Mouse (Mus musculus): ENCODE measurements around the gene Thap4. TPM values are rescaled to one million over a fixed set of nuclear protein-coding genes. Genes with fewer than 3 reads are reported as not detected.
A peak's percentile ranks its signal among the peaks of the same experiment; 100 is the strongest.

The Thap4 gene
- total and polyA plus RNA-seq, 3 experiments: 35.8 to 52.4 (median 50.2) TPM

GRCm38 (mm10) chr1:93801741-93802238, 47.1 kb upstream of the Thap4 start, which contains the start of gene Dtymk (continued):
- TF ChIP-seq MXI1 (IDR thresholded peaks at IDR 0.05; ENCODE audit: low read depth, low read length): peak; percentile 93
- peak in 1 of 2 experiments; percentile 16; a peak in 1 of 4 replicates for TF ChIP-seq CTCF (conservative IDR thresholded peaks at IDR 0.05 in 1 of 2, IDR thresholded peaks at IDR 0.05 in 1 of 2; ENCODE audit: low read depth in 2 of 2, low read length in 2 of 2)
- peak; percentile 86 for TF ChIP-seq HCFC1 (IDR thresholded peaks at IDR 0.05; ENCODE audit: low read depth, low read length)
- peak; percentile 53; the same call in 1 of the 2 replicates for TF ChIP-seq POLR2AphosphoS2 (IDR thresholded peaks at IDR 0.05; ENCODE audit: low read depth, low read length)
- TF ChIP-seq MAX (IDR thresholded peaks at IDR 0.05; ENCODE audit: low read length): peak; percentile 95
- peak; percentile 63 for TF ChIP-seq JUN (IDR thresholded peaks at IDR 0.05; ENCODE audit: insufficient read depth, low read depth, low read length)
- TF ChIP-seq ELF1 (IDR thresholded peaks at IDR 0.05; ENCODE audit: low read depth, low read length): peak; percentile 95
- TF ChIP-seq ZNF384 (IDR thresholded peaks at IDR 0.05; ENCODE audit: low read depth, low read length): no peak
- TF ChIP-seq NELFE (IDR thresholded peaks at IDR 0.05; ENCODE audit: low read depth, low read length): peak; percentile 86
- peak; percentile 94 for TF ChIP-seq E2F4 (IDR thresholded peaks at IDR 0.05; ENCODE audit: insufficient replicate concordance, low read depth, low read length)
- TF ChIP-seq IRF4 (IDR thresholded peaks at IDR 0.05; ENCODE audit: low read depth, low read length): peak; percentile 78
- TF ChIP-seq POLR2A (IDR thresholded peaks at IDR 0.05; ENCODE audit: low read depth, low read length): peak; percentile 85
- TF ChIP-seq PAX5 (IDR thresholded peaks at IDR 0.05; ENCODE audit: low read length): no peak
- no peak for TF ChIP-seq MAFK (IDR thresholded peaks at IDR 0.05; ENCODE audit: insufficient replicate concordance, low read length)
- no peak for TF ChIP-seq CHD2 (IDR thresholded peaks at IDR 0.05; ENCODE audit: low read length)

DNA sequence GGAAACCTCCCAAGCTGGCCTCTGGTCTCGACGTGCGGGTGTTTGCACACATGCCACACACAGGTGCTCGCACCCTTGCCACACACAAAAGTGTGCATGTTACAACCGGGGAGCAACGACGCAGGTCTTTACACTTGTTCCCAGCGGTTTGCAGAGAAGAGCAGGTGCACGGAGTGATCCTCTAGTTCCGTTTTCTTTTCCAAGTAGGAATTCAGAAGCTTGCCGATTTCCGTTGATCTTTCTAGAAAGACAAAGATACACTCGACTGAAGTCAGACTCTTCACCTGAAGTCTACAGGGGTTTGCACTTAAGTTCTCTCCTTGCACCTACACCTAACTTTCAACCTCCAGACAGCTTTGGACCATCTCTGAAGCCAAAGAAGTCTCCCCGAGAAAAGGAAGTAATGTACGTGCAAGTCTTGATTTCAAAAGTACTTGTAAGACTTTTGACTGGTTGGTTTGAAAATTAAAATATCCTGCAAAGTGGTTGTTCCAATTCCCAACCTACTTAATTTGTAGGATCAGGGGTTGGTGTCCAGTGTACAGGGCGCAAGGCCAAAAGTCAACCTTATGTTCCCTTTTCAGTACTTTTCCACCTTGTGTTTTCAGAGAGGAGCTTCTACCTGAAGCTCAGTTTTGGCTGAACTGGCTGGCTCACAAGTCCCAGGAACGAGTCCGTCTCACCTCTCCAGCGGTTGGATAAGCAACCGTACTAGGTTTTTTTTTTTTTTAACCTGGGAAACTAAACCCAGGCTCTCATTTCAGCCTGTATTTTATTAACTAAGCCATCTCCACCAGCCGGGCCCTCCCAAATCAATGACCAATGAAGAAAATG, 46.2 kb upstream of the Thap4 start:
- Histone ChIP-seq H3K9ac (ENCODE audit: insufficient read depth, low read depth) (peak overlapping the region; percentile 87), H3K4me3 (replicated peaks in 1 of 3; ENCODE audit: low read depth in 2 of 3, low read length in 2 of 3, poor library complexity in 1 of 3) (peak overlapping the region; percentile 80 to 99 (median 84)), H3K4me2 (ENCODE audit: insufficient read depth, low read depth, poor library complexity, severe bottlenecking) (peak overlapping the region; percentile 96), H3K27me3 (replicated peaks) (no peaks in the 10 kb centered on the region), H3K9me3 (replicated peaks; ENCODE audit: low read length) (no peaks in the 10 kb centered on the region), H3K4me1 (ENCODE audit: control insufficient read depth in 1 of 2, insufficient read depth in 2 of 2) (peaks cover 12 to 53% of the 10 kb centered on the region in 2 experiments; a peak in 3 of 4 replicates), H3K36me3 (replicated peaks in 1 of 2; ENCODE audit: control insufficient read depth in 1 of 2, insufficient read depth in 1 of 2, low read length in 1 of 2) (peaks cover 21 to 53% of the 10 kb centered on the region in 2 experiments), H3K79me2 (replicated peaks; ENCODE audit: control insufficient read depth, extremely low read depth, insufficient read depth, poor library complexity, severe bottlenecking) (peaks cover 34% of the 10 kb centered on the region), H3K27ac (ENCODE audit: insufficient read depth, low read depth) (no peak overlapping the region)
- TF ChIP-seq RCOR1 (conservative IDR thresholded peaks at IDR 0.05; ENCODE audit: low read depth, low read length) (no peak), JUND (conservative IDR thresholded peaks at IDR 0.05; ENCODE audit: low read depth, low read length) (no peak), CHD1 (IDR thresholded peaks at IDR 0.05; ENCODE audit: low read depth, low read length) (no peak), RAD21 (IDR thresholded peaks at IDR 0.05; ENCODE audit: low read depth, low read length) (no peak), E2F4 (IDR thresholded peaks at IDR 0.05; ENCODE audit: insufficient replicate concordance, low read depth, low read length) (no peak), SMC3 (IDR thresholded peaks at IDR 0.05; ENCODE audit: low read depth, low read length) (no peak)
- no peak for DNase-seq (ENCODE audit: extremely low read depth)
- dilution Hi-C loops (cut with MboI; ENCODE audit: extremely low pct_ligation_motif_present, extremely low pct_unique_long_range_greater_than_20kb, low sequenced_read_pairs): no loop called here
- in situ Hi-C loops (cut with MboI; ENCODE audit: low pct_ligation_motif_present, low pct_unique_long_range_greater_than_20kb, low sequenced_read_pairs): no loop called here
